Mouse (Mus musculus): ENCODE results near the gene Aaas. TPM values are rescaled to one million over a fixed set of nuclear protein-coding genes. Genes with fewer than 3 reads are reported as not detected.

The Aaas gene
- polyA plus RNA-seq, 1 experiment from 2014 or later = 30.2 TPM

- H3K27ac ChIP-seq (ENCODE audit: low read length) = no peak overlapping the region
- H3K9ac ChIP-seq (ENCODE audit: low read depth, low read length) = no peak overlapping the region
- H3K9me3 ChIP-seq (replicated peaks; ENCODE audit: control insufficient read depth, low read length, poor library complexity, severe bottlenecking) = no peaks in the 10 kb centered on the region
- ATAC-seq = no peak
- H3K4me3 ChIP-seq (ENCODE audit: low read depth, low read length) = no peak overlapping the region
- H3K36me3 ChIP-seq (ENCODE audit: control insufficient read depth, insufficient read depth, low read length) = no peaks in the 10 kb centered on the region
- peaks cover 5% of the 10 kb centered on the region; the same call in 1 of the 2 replicates for H3K4me1 ChIP-seq (ENCODE audit: control insufficient read depth, insufficient read depth, low read length)
- peaks cover 14% of the 10 kb centered on the region for H3K27me3 ChIP-seq (ENCODE audit: control insufficient read depth, insufficient read depth, low read depth, low read length)
- no peak overlapping the region for H3K4me2 ChIP-seq (ENCODE audit: low read length)
- 98% methylated on average over 1 of the region's 1 CpGs for WGBS
These were observed 14.1 kb upstream of the Aaas start for GRCm38 (mm10) chr15:102364678-102365077.

DNA sequence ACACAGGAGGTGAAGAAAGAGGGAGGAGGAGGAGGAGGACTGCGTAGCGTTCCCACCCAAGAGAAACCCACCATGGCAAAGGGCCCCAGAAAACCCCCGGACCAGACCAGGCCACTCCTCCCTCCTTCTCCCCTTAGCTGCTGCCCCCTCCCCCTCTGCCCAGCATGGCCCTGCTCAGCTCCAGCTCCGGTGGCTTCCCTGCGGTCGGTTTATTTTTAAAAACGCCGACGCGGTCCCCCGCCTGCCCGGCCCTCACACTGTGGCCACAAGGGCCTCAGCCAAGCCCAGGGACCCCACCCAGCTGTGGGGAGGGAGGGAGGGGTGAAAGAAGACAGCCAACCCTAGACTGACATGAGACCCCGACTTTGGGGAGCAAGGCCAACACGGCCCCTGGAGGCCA is 12.1 kb upstream of the Aaas start:
- peaks cover 33% of the 10 kb centered on the region for H3K27me3 ChIP-seq (ENCODE audit: control insufficient read depth, insufficient read depth, low read depth, low read length)
- H3K9me3 ChIP-seq (replicated peaks; ENCODE audit: control insufficient read depth, low read length, poor library complexity, severe bottlenecking) = no peaks in the 10 kb centered on the region
- H3K9ac ChIP-seq (ENCODE audit: low read depth, low read length) = no peak overlapping the region
- WGBS = 12% methylated on average over 14 of the region's 14 CpGs
- H3K27ac ChIP-seq (ENCODE audit: low read length) = no peak overlapping the region
- no peaks in the 10 kb centered on the region for H3K36me3 ChIP-seq (ENCODE audit: control insufficient read depth, insufficient read depth, low read length)
- no peak overlapping the region for H3K4me2 ChIP-seq (ENCODE audit: low read length)
- peaks cover 12% of the 10 kb centered on the region; the same call in 1 of the 2 replicates for H3K4me1 ChIP-seq (ENCODE audit: control insufficient read depth, insufficient read depth, low read length)
- no peak overlapping the region for H3K4me3 ChIP-seq (ENCODE audit: low read depth, low read length)
- ATAC-seq = no peak

DNA sequence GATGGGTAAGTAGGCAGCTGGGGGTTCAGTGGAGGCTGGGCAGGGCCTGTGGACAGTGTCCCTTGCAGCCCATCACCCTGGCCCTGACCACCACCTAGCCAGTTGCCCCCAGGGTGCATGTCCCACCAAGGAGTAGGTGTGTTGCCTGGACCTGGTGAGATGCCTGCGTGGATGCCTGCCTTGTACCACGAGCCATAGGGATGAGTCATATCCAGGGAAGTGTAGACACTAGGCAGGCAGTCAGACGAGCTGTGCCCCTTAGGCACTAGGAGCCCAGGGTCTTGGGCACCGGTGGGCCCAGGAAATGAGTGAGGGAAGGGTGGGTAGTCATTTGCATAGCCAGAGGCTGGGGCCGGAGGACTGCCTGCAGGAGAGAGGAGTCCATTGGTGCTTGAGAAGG is 8.3 kb upstream of the Aaas start:
- no peak overlapping the region for H3K4me2 ChIP-seq (ENCODE audit: low read length)

GRCm38 (mm10) chr15:102358126-102358525 is 7.6 kb upstream of the Aaas start:
- no peak overlapping the region for H3K27ac ChIP-seq (ENCODE audit: low read length)
- H3K9me3 ChIP-seq (replicated peaks; ENCODE audit: control insufficient read depth, low read length, poor library complexity, severe bottlenecking) = no peaks in the 10 kb centered on the region
- no peaks in the 10 kb centered on the region for H3K36me3 ChIP-seq (ENCODE audit: control insufficient read depth, insufficient read depth, low read length)
- peak overlapping the region; percentile 3; the same call in 1 of the 2 replicates for H3K4me3 ChIP-seq (ENCODE audit: low read depth, low read length)
- H3K4me2 ChIP-seq (ENCODE audit: low read length) = peak overlapping the region; percentile 43
- peak overlapping the region; percentile 15; the same call in 1 of the 2 replicates for H3K9ac ChIP-seq (ENCODE audit: low read depth, low read length)
- 2% methylated on average over 25 of the region's 25 CpGs for WGBS
- H3K27me3 ChIP-seq (ENCODE audit: control insufficient read depth, insufficient read depth, low read depth, low read length) = peaks cover 38% of the 10 kb centered on the region
- H3K4me1 ChIP-seq (ENCODE audit: control insufficient read depth, insufficient read depth, low read length) = peaks cover 22% of the 10 kb centered on the region
- ATAC-seq = no peak

More for the DNA sequence above, 8.3 kb upstream of the Aaas start:
- WGBS = 31% methylated on average over 5 of the region's 5 CpGs
- Histone ChIP-seq H3K9ac (ENCODE audit: low read depth, low read length) (no peak overlapping the region), H3K27ac (ENCODE audit: low read length) (no peak overlapping the region), H3K9me3 (replicated peaks; ENCODE audit: control insufficient read depth, low read length, poor library complexity, severe bottlenecking) (no peaks in the 10 kb centered on the region), H3K27me3 (ENCODE audit: control insufficient read depth, insufficient read depth, low read depth, low read length) (peaks cover 38% of the 10 kb centered on the region), H3K4me1 (ENCODE audit: control insufficient read depth, insufficient read depth, low read length) (peaks cover 22% of the 10 kb centered on the region), H3K4me3 (ENCODE audit: low read depth, low read length) (no peak overlapping the region), H3K36me3 (ENCODE audit: control insufficient read depth, insufficient read depth, low read length) (no peaks in the 10 kb centered on the region)
- no peak for ATAC-seq

GRCm38 (mm10) chr15:102356501-102357325 is 6.1 kb upstream of the Aaas start:
- no peaks in the 10 kb centered on the region for H3K36me3 ChIP-seq (ENCODE audit: control insufficient read depth, insufficient read depth, low read length)
- H3K27me3 ChIP-seq (ENCODE audit: control insufficient read depth, insufficient read depth, low read depth, low read length) = peaks cover 35% of the 10 kb centered on the region
- peaks cover 22% of the 10 kb centered on the region for H3K4me1 ChIP-seq (ENCODE audit: control insufficient read depth, insufficient read depth, low read length)
- ATAC-seq = no peak
- no peak overlapping the region for H3K27ac ChIP-seq (ENCODE audit: low read length)
- no peak overlapping the region for H3K4me3 ChIP-seq (ENCODE audit: low read depth, low read length)
- 27% methylated on average over 16 of the region's 16 CpGs for WGBS
- H3K4me2 ChIP-seq (ENCODE audit: low read length) = 0 out of 2 replicates have a peak overlapping the region, but pooled peaks have one; percentile 99
- no peak overlapping the region for H3K9ac ChIP-seq (ENCODE audit: low read depth, low read length)
- no peaks in the 10 kb centered on the region for H3K9me3 ChIP-seq (replicated peaks; ENCODE audit: control insufficient read depth, low read length, poor library complexity, severe bottlenecking)

- Histone ChIP-seq H3K27me3 (ENCODE audit: control insufficient read depth, insufficient read depth, low read depth, low read length) (peaks cover 35% of the 10 kb centered on the region), H3K9ac (ENCODE audit: low read depth, low read length) (peak overlapping the region; percentile 68), H3K4me1 (ENCODE audit: control insufficient read depth, insufficient read depth, low read length) (peaks cover 25% of the 10 kb centered on the region), H3K36me3 (ENCODE audit: control insufficient read depth, insufficient read depth, low read length) (no peaks in the 10 kb centered on the region), H3K27ac (ENCODE audit: low read length) (peak overlapping the region; percentile 44), H3K9me3 (replicated peaks; ENCODE audit: control insufficient read depth, low read length, poor library complexity, severe bottlenecking) (no peaks in the 10 kb centered on the region), H3K4me3 (ENCODE audit: low read depth, low read length) (peak overlapping the region; percentile 51), H3K4me2 (ENCODE audit: low read length) (peak overlapping the region; percentile 99)
- ATAC-seq = peak; percentile 39
- 1% methylated on average over 38 of the region's 38 CpGs for WGBS
These were observed 5.4 kb upstream of the Aaas start for GRCm38 (mm10) chr15:102355871-102356441.

DNA sequence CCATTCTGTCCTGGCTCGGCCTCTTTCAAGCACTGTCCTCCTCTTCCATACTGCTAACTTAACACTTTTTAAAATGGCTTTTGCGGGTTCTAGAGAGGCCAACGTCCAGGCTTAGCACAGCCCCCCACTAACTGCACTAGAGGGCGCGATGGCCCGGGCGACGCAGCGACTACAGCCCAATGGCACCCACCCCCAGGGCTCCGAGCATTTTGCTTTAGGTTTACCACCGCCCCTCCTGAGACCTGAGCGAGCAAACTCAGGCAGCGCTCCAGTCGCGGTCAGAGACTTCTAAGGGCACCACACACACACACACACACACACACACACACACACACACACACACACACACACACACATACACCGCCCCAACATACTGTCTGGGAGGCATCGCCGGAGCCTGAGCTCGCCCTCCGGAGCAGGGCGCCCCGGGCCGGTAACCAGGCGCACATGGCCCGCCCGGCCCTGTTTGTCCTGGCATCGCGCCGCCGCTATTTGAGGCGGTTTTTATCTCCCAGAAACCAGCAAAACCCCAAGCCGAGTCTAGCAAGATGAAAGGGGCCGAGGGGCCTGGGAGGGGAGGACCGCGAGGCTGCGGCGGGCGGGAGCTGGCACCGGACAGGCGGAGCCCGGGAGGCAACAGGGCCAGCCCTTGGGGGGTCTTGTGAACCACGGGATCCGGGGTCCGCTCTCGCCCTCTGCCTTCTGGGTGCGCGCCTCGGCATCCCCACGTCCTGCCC is 4.7 kb upstream of the Aaas start:
- Histone ChIP-seq H3K4me2 (ENCODE audit: low read length) (peak overlapping the region; percentile 99), H3K27ac (ENCODE audit: low read length) (peak overlapping the region; percentile 44), H3K36me3 (ENCODE audit: control insufficient read depth, insufficient read depth, low read length) (no peaks in the 10 kb centered on the region), H3K4me3 (ENCODE audit: low read depth, low read length) (peak overlapping the region; percentile 51), H3K4me1 (ENCODE audit: control insufficient read depth, insufficient read depth, low read length) (peaks cover 26% of the 10 kb centered on the region), H3K27me3 (ENCODE audit: control insufficient read depth, insufficient read depth, low read depth, low read length) (peaks cover 34% of the 10 kb centered on the region), H3K9ac (ENCODE audit: low read depth, low read length) (peak overlapping the region; percentile 68), H3K9me3 (replicated peaks; ENCODE audit: control insufficient read depth, low read length, poor library complexity, severe bottlenecking) (no peaks in the 10 kb centered on the region)
- ATAC-seq = peak; percentile 52
- 0% methylated on average over 47 of the region's 49 CpGs for WGBS

DNA sequence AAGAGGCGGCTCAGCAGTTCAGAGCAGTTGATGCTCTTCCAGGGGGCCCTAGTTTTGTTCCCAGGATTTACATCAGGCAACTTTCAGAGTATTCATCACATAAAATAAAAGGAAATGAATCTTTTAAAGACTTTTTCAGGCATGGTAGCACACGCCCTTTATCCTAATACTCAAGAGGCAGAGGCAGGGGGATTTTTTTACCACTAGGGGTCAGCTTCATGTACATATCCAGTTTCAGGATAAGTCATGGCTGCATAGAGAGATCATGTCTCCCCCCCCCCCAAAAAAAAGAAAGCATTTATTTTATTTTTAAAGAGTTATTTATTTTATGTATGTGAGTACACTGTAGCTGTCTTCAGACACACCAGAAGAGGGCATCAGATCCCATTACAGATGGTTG is 3.4 kb upstream of the Aaas start:
- H3K36me3 ChIP-seq (ENCODE audit: control insufficient read depth, insufficient read depth, low read length) = no peaks in the 10 kb centered on the region
- no peaks in the 10 kb centered on the region for H3K9me3 ChIP-seq (replicated peaks; ENCODE audit: control insufficient read depth, low read length, poor library complexity, severe bottlenecking)
- H3K27me3 ChIP-seq (ENCODE audit: control insufficient read depth, insufficient read depth, low read depth, low read length) = peaks cover 25% of the 10 kb centered on the region
- no peak overlapping the region for H3K4me2 ChIP-seq (ENCODE audit: low read length)
- H3K9ac ChIP-seq (ENCODE audit: low read depth, low read length) = no peak overlapping the region
- no peak overlapping the region for H3K27ac ChIP-seq (ENCODE audit: low read length)
- 82% methylated on average over 2 of the region's 2 CpGs for WGBS
- H3K4me1 ChIP-seq (ENCODE audit: control insufficient read depth, insufficient read depth, low read length) = peaks cover 33% of the 10 kb centered on the region
- no peak overlapping the region for H3K4me3 ChIP-seq (ENCODE audit: low read depth, low read length)
- no peak for ATAC-seq
